8 mouse cellular contexts compared by ENCODE assay signal in the genomic region with DNA sequence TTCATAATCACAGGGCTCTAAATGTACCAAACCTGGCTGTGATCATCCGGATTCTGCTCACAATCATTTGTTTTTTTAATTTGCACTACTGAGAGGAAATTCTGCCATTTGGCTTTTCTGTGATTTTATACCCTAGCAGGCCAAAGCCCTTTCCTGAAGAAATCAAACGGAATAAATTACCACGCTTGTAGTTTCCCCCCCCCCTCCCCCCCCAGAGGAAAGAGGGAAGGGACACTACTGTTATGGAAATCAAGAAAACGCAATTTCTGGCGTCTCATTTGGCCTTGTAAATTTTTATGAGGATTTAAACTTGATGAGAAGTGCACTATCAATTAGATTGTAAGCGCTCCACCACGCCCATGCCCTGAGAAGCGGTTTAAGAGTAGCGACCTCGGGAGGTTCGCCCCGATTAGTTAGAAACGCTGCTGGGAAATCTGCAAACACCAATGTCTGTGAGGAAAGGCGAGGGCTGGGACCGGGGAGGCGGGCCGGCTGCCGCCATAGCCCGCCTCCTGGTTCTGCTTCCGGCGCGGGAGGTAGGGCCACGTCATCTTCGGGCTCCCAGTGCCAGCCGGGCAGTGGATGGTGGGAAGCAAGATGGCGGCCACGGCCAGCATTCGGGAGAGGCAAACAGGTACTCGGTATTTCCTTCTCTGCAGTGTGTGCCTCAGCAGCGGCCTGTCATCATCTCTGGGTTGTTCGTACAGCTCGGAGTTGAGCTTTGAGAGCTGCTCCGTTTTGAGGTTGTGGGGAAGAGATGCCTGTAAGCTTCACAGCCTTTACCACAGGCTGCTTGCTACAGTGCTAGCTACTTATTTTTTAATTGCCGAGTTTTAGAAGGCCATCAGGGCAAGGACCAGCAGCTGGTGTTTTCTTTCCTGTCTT. TPM values are rescaled to one million over a fixed set of nuclear protein-coding genes. Genes with fewer than 3 reads are reported as not detected.
DNase-seq lines count a peak whose midpoint lies in the region; ATAC-seq lines count a peak whose summit lies in the region.

A gene (plus strand): TSS at position 508 of the 885 bp plus-strand sequence.

- H3K9ac ChIP-seq in forebrain, embryonic 14.5 days (ENCODE audit: low read length) = peak within 1 kb of the TSS; percentile 82
- H3K9ac ChIP-seq in neural tube, embryonic 15.5 days (replicated peaks) = peak within 1 kb of the TSS; percentile 89

- WGBS in forebrain, embryonic 14.5 days = under 1% methylated on average over 34 of the region's 34 CpGs
- WGBS in neural tube, embryonic 15.5 days = under 1% methylated on average over 34 of the region's 34 CpGs

- ATAC-seq in forebrain, embryonic 14.5 days = peak; percentile 100
- peak; percentile 100 for ATAC-seq in neural tube, embryonic 15.5 days (ENCODE audit: low FRiP score)

- no peaks in the 10 kb centered on the region for H3K4me1 ChIP-seq in forebrain, embryonic 14.5 days (ENCODE audit: control insufficient read depth, insufficient read depth, low read length)
- peaks cover 8% of the 10 kb centered on the region; the same call in 1 of the 2 replicates for H3K4me1 ChIP-seq in neural tube, embryonic 15.5 days

- peak; percentile 90 for DNase-seq in ES-CJ7 (ENCODE audit: low read depth, low spot score)
- peak; percentile 89 for DNase-seq in cerebellum, adult 11 months
- peak; percentile 98 for DNase-seq in forebrain, embryonic 14.5 days (ENCODE audit: low spot score)
- DNase-seq in heart, postnatal 14 days = peak; percentile 91 to 94
- DNase-seq in layer of hippocampus, adult 11-12 months (ENCODE audit: low spot score) = peak; percentile 94
- DNase-seq in lung, adult 18-20 months = peak; percentile 92 to 95
- DNase-seq in testis, postnatal 14 days (ENCODE audit: low spot score) = peak; percentile 94

- peak within 1 kb of the TSS; percentile 73 for H3K4me3 ChIP-seq in forebrain, embryonic 14.5 days (ENCODE audit: low read depth, low read length)
- peak within 1 kb of the TSS; percentile 83 for H3K4me3 ChIP-seq in neural tube, embryonic 15.5 days (replicated peaks)

- peak within 1 kb of the TSS; percentile 83 for H3K27ac ChIP-seq in forebrain, embryonic 14.5 days (ENCODE audit: low read depth, low read length)
- peak within 1 kb of the TSS; percentile 89 for H3K27ac ChIP-seq in neural tube, embryonic 15.5 days (replicated peaks)

- no peaks in the 10 kb centered on the region for H3K27me3 ChIP-seq in forebrain, embryonic 14.5 days (replicated peaks; ENCODE audit: control insufficient read depth, insufficient read depth, low read length)
- H3K27me3 ChIP-seq in neural tube, embryonic 15.5 days (replicated peaks) = no peaks in the 10 kb centered on the region

- peak within 1 kb of the TSS; percentile 71 for H3K4me2 ChIP-seq in forebrain, embryonic 14.5 days (ENCODE audit: low read length)
- H3K4me2 ChIP-seq in neural tube, embryonic 15.5 days = peak within 1 kb of the TSS; percentile 65

- H3K9me3 ChIP-seq in forebrain, embryonic 14.5 days (replicated peaks; ENCODE audit: control insufficient read depth, low read length) = no peaks in the 10 kb centered on the region
- no peaks in the 10 kb centered on the region for H3K9me3 ChIP-seq in neural tube, embryonic 15.5 days (replicated peaks)

- peaks cover 27% of the 10 kb centered on the region for H3K36me3 ChIP-seq in forebrain, embryonic 14.5 days (ENCODE audit: control insufficient read depth, insufficient read depth, low read length)
- H3K36me3 ChIP-seq in neural tube, embryonic 15.5 days = peaks cover 18% of the 10 kb centered on the region

- intact Hi-C loops in heart, postnatal 14 days (cut with DNase I) = no loop called here

RNA-seq across cellular contexts. Expression of the gene that starts here (rescaled TPM):
- 66.0 and 68.3 TPM in 2 replicates for polyA plus RNA-seq in forebrain, embryonic 14.5 days (2014; fragmentation: Nextera tagmentation; extraction: Ambion mirVana)
- total RNA-seq in heart, postnatal 14 days (2021) = 10 to 100 TPM; 26.2 to 27.6 TPM
- polyA plus RNA-seq in neural tube, embryonic 15.5 days (2015; fragmentation: Nextera tagmentation; extraction: Ambion mirVana) = 75.1 and 76.0 TPM in 2 replicates

Comparison
In these comparisons a context has a peak if more than half of its experiments do, and no peak if none do; other contexts are left out.
1. Peak in every context shown above with its lines: DNase-seq, ATAC-seq, H3K4me3 ChIP-seq and H3K27ac ChIP-seq.